Mouse (Mus musculus) frontal cortex, postnatal 14 days (tissue): ENCODE data around the gene Lrrc10b.

ENCODE experiments used
- DNase-seq, 2 experiments: peaks; one replicate each; pipeline ENCODE4 v3.0.0; 2022; ENCODE audit warnings: low spot score in 2 of 2

Gene Lrrc10b

GRCm38 (mm10) chr19:10456752-10457483, at the start of gene Lrrc10b:
Gene Lrrc10b, minus strand, starts transcription at chr19:10457473.
- DNase-seq = peak in 1 of 2 experiments; percentile 62

- DNase-seq = no peak
Measured at GRCm38 (mm10) chr19:10502571-10502970, 45.3 kb upstream of the Lrrc10b start.

- DNase-seq = no peak
Measured at GRCm38 (mm10) chr19:10500581-10500980, 43.3 kb upstream of the Lrrc10b start.

GRCm38 (mm10) chr19:10497512-10498160, 40.4 kb upstream of the Lrrc10b start:
- DNase-seq = no peak

- DNase-seq = no peak
Measured at GRCm38 (mm10) chr19:10496976-10497375, 39.7 kb upstream of the Lrrc10b start.

GRCm38 (mm10) chr19:10495670-10496069, 38.4 kb upstream of the Lrrc10b start:
- DNase-seq = no peak

- peak in 1 of 2 experiments; percentile 46 for DNase-seq
Measured at GRCm38 (mm10) chr19:10486264-10486738, 29.0 kb upstream of the Lrrc10b start.

GRCm38 (mm10) chr19:10482703-10483102, 25.4 kb upstream of the Lrrc10b start, which contains the start of gene Ppp1r32:
Gene Ppp1r32, minus strand, starts transcription at chr19:10482928.
- DNase-seq = no peak

- no peak for DNase-seq
Measured at GRCm38 (mm10) chr19:10479541-10479940, 22.3 kb upstream of the Lrrc10b start.

- no peak for DNase-seq
Measured at GRCm38 (mm10) chr19:10473779-10474178, 16.5 kb upstream of the Lrrc10b start.

- DNase-seq = no peak
Measured at GRCm38 (mm10) chr19:10472958-10473357, 15.7 kb upstream of the Lrrc10b start.

GRCm38 (mm10) chr19:10469171-10469658, 11.9 kb upstream of the Lrrc10b start:
- DNase-seq = no peak

GRCm38 (mm10) chr19:10464427-10464826, 7.2 kb upstream of the Lrrc10b start:
- DNase-seq = no peak

GRCm38 (mm10) chr19:10461584-10461983, 4.3 kb upstream of the Lrrc10b start:
- DNase-seq = no peak

GRCm38 (mm10) chr19:10459907-10460306, 2.6 kb upstream of the Lrrc10b start:
- DNase-seq = no peak

GRCm38 (mm10) chr19:10458096-10458495, 823 bp upstream of the Lrrc10b start:
- no peak for DNase-seq

GRCm38 (mm10) chr19:10457484-10457800, 169 bp upstream of the Lrrc10b start:
- DNase-seq = no peak

GRCm38 (mm10) chr19:10455437-10455806, 1.9 kb downstream of the Lrrc10b start:
- DNase-seq = no peak

GRCm38 (mm10) chr19:10454718-10455436, 2.4 kb downstream of the Lrrc10b start:
- DNase-seq = no peak

- peak in 1 of 2 experiments; percentile 76 for DNase-seq
Measured at GRCm38 (mm10) chr19:10449708-10450107, 7.6 kb downstream of the Lrrc10b start.

GRCm38 (mm10) chr19:10449190-10449589, 8.1 kb downstream of the Lrrc10b start:
- no peak for DNase-seq

GRCm38 (mm10) chr19:10448275-10448674, 9.0 kb downstream of the Lrrc10b start:
- DNase-seq = no peak
